Mouse (Mus musculus): ENCODE measurements around the gene Bcan.

Bcan gene

DNA sequence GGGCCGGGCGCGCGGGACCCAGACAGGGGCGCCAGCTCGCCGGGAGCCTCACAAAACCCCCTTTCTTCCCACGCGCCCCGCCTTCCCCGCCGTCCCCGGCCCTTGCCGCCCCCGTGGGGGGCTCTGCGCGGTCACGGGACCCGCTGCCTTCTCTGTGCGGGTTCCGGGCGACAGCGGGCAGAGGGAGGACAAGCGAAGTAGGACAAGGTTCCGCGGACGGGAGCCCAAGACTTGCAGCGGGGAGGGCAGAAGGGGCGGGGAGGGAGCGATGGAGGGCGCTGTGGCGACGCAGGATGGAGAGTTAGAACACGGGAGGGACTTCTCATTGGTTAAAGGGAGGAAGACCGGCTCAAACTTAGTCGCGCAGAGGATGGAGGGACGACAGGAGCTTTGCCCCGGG, at the start of gene Bcan:
TSS of gene Bcan (minus strand) at position 50 of the 400 bp plus-strand sequence.
- no peak for DNase-seq (ENCODE audit: low spot score)

- no peak for DNase-seq (ENCODE audit: low spot score)
Observed at GRCm38 (mm10) chr3:88049532-88049931, 49.5 kb upstream of the Bcan start.

GRCm38 (mm10) chr3:88042661-88043421, 42.8 kb upstream of the Bcan start, which contains the start of gene Gpatch4:
TSS of gene Gpatch4 (plus strand) at chr3:88043108.
- peak; percentile 88 for DNase-seq (ENCODE audit: low spot score)

GRCm38 (mm10) chr3:88035561-88036293, 35.7 kb upstream of the Bcan start:
- no peak for DNase-seq (ENCODE audit: low spot score)

GRCm38 (mm10) chr3:88033506-88033905, 33.5 kb upstream of the Bcan start:
- DNase-seq (ENCODE audit: low spot score), result no peak

DNA sequence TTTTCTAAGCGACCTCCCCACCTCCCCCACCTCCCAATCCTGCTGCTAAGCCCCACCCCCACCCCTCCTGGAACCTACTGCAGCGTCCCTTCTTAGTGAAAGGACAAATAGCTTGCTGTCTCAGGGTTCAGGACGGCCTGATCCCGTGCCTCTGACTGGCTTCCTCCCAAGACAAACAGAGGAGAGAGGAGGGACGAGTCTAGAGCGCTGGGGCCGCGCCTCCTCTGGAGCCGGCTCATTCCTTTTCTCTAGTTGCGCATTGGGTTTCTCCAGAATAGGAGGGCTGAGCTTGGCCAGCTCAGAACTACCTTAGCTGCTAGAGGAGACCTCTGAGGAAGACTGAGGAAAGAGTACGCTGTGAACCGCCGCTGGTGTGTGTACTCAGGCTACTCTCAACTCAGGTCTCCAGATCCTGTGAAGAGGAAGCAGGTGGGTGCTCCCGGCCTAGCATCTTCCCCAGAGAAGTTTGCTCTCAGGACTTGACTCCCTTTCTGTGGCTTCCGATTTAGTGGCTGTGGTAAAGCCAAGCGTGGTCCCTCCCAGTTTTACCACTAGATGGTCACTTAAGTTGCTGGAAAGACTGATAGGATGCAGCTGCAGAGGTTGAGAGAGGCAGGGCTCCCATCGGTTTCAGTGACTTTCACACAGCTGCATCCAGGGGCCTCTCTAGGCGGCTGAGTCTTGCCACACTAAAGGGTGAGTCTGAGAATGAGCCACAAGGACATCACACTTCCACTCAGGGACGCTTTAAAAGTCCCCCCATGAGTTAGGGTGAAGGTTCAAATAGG, 30.8 kb upstream of the Bcan start:
- DNase-seq (ENCODE audit: low spot score), result no peak

DNA sequence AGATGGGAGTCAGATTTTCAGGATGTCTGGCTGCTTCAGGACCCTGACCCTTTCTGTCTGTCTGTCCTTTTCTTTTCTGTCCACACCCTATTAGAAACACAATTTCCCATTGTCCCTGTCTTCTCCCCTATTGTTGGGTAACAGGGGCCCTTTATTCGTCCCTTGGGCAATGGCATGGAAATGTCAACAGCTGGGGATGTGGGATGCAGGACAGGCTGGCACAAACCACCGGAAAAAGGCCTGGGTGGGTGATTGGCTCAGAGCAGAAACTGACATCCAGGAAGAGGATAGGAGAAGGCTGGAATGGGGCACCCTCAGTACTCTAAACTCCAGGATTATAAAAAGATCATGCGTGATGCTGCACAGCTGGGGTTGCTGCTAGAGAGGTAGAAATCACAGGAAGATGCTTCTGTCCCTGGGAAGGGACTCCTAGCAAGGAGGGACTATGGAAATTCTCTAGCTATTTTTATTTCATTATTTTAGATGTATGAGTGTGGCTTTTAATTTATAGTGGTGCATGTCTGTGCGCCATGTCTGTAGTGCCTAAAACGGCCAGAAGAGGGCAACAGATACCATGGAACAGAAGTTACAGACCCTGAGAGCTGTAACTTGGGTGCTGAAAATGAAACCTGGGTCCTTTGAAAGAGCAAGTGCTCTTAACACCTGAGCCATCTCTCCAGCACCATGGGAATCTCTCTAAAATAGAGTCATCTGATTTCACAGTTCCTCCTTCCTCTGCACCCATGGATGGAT, 27.6 kb upstream of the Bcan start, which contains the start of gene Hapln2:
TSS of gene Hapln2 (minus strand) at position 150 of the 753 bp plus-strand sequence.
- DNase-seq (ENCODE audit: low spot score), result no peak

- no peak for DNase-seq (ENCODE audit: low spot score)
Observed at GRCm38 (mm10) chr3:88026823-88027222, 26.8 kb upstream of the Bcan start.

GRCm38 (mm10) chr3:88023192-88024074, 23.4 kb upstream of the Bcan start:
- no peak for DNase-seq (ENCODE audit: low spot score)

GRCm38 (mm10) chr3:88022322-88023191, 22.5 kb upstream of the Bcan start:
- peak; percentile 64 for DNase-seq (ENCODE audit: low spot score)

DNA sequence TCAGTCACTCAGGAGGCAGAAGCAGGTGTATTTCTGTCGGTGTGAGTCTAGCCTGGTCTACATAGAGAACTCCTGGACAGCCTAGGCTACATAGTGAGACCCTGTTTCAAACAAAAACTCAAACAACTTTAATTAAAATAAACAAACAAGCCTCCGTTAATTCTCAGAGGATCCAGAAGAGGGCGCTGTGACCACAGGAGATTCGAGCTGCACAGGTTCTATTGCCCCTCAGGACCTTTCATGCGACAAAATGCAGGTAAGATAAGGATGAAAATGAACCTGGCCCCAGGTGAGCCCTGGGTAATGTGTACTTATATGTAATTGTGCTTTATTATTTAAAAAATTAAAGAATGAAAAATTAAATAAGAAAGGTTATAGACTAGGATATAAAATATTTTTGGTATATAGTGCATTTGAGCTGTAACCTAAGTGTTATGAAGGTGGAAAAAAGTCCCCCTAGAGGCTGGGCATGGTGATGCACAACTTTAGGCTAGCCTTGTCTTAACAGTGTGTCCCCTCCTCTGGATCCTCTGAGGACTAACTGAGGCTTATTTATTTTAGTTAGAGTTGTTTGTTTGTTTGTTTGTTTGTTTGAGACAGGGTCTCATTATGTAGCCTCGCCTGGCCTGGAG, 10.7 kb upstream of the Bcan start:
- peak; percentile 60 for DNase-seq (ENCODE audit: low spot score)

DNA sequence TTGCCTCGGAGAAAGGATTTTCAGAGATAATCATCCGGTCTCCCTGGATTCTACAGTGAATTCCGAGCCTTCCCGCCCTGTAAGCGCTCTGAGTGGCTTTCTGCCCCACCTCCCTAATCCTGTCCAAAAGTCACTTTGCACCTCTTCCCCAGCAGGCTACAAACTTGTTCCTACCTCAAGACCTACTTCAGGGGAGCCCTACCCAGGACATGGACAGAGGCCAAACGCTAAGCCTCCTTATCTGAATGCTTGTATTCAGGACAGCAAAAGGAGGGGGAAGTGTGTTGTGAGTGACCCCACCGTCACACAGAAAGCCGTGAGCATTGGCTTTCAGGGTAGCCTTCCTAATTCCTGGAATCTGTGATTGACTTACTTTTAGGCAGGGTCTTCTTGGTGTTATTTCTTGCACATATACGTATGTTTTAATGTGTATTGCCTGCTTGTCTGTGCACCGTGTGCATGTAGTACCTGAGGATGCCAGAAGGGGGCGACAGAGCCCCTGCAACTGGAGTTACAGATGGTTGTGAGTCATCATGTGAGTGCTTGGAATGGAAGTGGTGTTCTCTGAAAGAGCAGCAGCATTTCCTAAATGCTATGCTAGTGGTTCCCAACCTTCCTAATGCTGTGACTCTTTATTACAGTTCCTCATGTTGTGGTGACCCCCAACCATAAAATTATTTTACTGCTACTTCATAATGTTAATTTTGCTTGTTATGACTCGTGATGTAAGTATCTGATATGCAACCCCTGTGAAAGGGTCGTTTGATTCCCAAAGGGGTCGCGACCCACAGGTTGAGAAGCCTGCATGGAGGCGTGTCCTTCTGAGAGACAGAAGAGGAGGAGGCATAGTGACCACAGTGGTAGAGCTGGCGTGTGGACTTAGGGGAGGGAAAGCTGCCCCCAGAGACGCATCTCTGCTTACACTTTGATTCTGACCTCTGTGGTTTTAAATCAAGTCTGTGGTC, 6.1 kb upstream of the Bcan start:
- no peak for DNase-seq (ENCODE audit: low spot score)

- DNase-seq (ENCODE audit: low spot score), result no peak
Observed at GRCm38 (mm10) chr3:88002291-88002976, 2.4 kb upstream of the Bcan start.

GRCm38 (mm10) chr3:88000816-88001595, 976 bp upstream of the Bcan start:
- DNase-seq (ENCODE audit: low spot score), result no peak

- no peak for DNase-seq (ENCODE audit: low spot score)
Observed at GRCm38 (mm10) chr3:87999243-87999895, 661 bp downstream of the Bcan start.

- no peak for DNase-seq (ENCODE audit: low spot score)
Observed at GRCm38 (mm10) chr3:87998747-87999146, 1.3 kb downstream of the Bcan start.

Measured in T-cell, adult 2 months (primary cell).